Mouse (Mus musculus): Measurements from ENCODE around the gene Fv1. TPM values are rescaled to one million over a fixed set of nuclear protein-coding genes. Genes with fewer than 3 reads are reported as not detected.
"Not testable (repeated sequence)": the region's sequence is repeated elsewhere in the genome, so short reads cannot be mapped to it uniquely, and the experiment has no call there.

The Fv1 gene
- total RNA-seq, 1 experiment = 1.6 TPM

DNA sequence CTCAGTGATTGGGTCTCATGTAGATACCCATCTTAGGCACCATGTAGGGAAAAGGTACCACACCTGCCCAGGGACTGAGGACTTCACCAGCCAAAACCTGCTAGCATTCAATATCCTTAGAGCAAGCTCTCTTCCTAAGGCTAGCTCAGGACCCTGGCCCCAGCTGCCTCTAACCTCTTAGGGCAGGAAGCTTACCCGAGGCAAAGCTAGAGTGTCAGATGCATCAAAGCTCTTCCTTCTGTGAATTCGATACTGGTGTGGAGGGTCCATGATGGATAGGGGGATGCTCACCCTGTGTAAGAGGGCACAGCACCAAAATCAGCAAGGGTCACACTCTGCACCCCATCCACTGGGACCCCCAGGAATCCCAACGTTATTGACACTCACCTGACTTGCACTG is 6.7 kb upstream of the Fv1 start:
- in situ Hi-C loops (cut with MboI; ENCODE audit: low sequenced_read_pairs in 2 of 2, unreplicated experiment in 2 of 2) = no loop called here
- Histone ChIP-seq H3K36me3 (ENCODE audit: control insufficient read depth, insufficient read depth, low read length, poor library complexity, severe bottlenecking) (peaks cover 14% of the 10 kb centered on the region; the same call in 1 of the 2 replicates), H3K9ac (ENCODE audit: insufficient read depth, low read depth, low read length, poor library complexity, severe bottlenecking) (no peak overlapping the region), H3K4me1 (ENCODE audit: control insufficient read depth in 2 of 2, insufficient read depth in 2 of 2, low read length in 2 of 2, poor library complexity in 1 of 2) (no peaks in the 10 kb centered on the region), H3K27ac (ENCODE audit: insufficient read depth, low read depth, low read length, poor library complexity, severe bottlenecking) (no peak overlapping the region), H3K4me3 (ENCODE audit: insufficient read depth in 1 of 2, low read depth in 1 of 2, low read length in 2 of 2, poor library complexity in 1 of 2, severe bottlenecking in 1 of 2) (no peak overlapping the region), H3K9me3 (ENCODE audit: control insufficient read depth, insufficient read depth, low read depth, low read length) (no peaks in the 10 kb centered on the region)
- no peak for DNase-seq (ENCODE audit: low read depth, low spot score)
- TF ChIP-seq HCFC1 (IDR thresholded peaks at IDR 0.05; ENCODE audit: borderline replicate concordance, insufficient read depth, low read length) (no peak), CHD2 (IDR thresholded peaks at IDR 0.05; ENCODE audit: low read depth, low read length) (no peak), ZC3H11A (IDR thresholded peaks at IDR 0.05; ENCODE audit: borderline replicate concordance, low read depth, low read length) (no peak), MAFK (IDR thresholded peaks at IDR 0.05; ENCODE audit: insufficient read depth, low read depth, low read length) (no peak), ZNF384 (IDR thresholded peaks at IDR 0.05; ENCODE audit: low read depth, low read length) (no peak)

DNA sequence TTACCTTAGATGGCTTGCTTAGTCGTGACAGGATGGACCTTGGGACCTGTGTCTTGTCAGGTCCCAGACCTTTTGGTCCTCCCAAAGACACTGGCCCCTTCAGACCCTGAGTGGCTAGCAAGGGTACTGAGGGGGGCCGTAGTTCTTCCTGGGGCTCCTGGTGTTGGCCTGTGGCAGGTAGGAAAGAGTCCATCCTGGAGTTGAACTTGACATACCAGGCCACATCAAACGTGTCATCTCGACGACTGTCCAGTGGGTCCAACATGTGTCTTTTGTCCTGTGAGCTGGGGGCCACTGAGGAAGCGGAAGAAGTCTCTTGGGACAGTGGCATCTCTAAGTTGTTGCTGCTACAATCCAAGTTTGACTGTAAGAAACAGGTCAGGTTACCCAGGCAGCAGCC is 3.1 kb upstream of the Fv1 start:
- H3K9me3 ChIP-seq (ENCODE audit: control insufficient read depth, insufficient read depth, low read depth, low read length) = peaks cover 2% of the 10 kb centered on the region; the same call in 1 of the 2 replicates
- no peak overlapping the region for H3K27ac ChIP-seq (ENCODE audit: insufficient read depth, low read depth, low read length, poor library complexity, severe bottlenecking)
- no peaks in the 10 kb centered on the region for H3K4me1 ChIP-seq (ENCODE audit: control insufficient read depth in 2 of 2, insufficient read depth in 2 of 2, low read length in 2 of 2, poor library complexity in 1 of 2)
- TF ChIP-seq MAFK (IDR thresholded peaks at IDR 0.05; ENCODE audit: insufficient read depth, low read depth, low read length) (no peak), ZC3H11A (IDR thresholded peaks at IDR 0.05; ENCODE audit: borderline replicate concordance, low read depth, low read length) (no peak), ZNF384 (IDR thresholded peaks at IDR 0.05; ENCODE audit: low read depth, low read length) (no peak), CHD2 (IDR thresholded peaks at IDR 0.05; ENCODE audit: low read depth, low read length) (no peak), HCFC1 (IDR thresholded peaks at IDR 0.05; ENCODE audit: borderline replicate concordance, insufficient read depth, low read length) (no peak)
- no peak overlapping the region for H3K4me3 ChIP-seq (ENCODE audit: insufficient read depth in 1 of 2, low read depth in 1 of 2, low read length in 2 of 2, poor library complexity in 1 of 2, severe bottlenecking in 1 of 2)
- no peak for DNase-seq (ENCODE audit: low read depth, low spot score)
- no peak overlapping the region for H3K9ac ChIP-seq (ENCODE audit: insufficient read depth, low read depth, low read length, poor library complexity, severe bottlenecking)
- in situ Hi-C loops (cut with MboI; ENCODE audit: low sequenced_read_pairs in 2 of 2, unreplicated experiment in 2 of 2) = no loop called here
- peaks cover 14% of the 10 kb centered on the region; the same call in 1 of the 2 replicates for H3K36me3 ChIP-seq (ENCODE audit: control insufficient read depth, insufficient read depth, low read length, poor library complexity, severe bottlenecking)

DNA sequence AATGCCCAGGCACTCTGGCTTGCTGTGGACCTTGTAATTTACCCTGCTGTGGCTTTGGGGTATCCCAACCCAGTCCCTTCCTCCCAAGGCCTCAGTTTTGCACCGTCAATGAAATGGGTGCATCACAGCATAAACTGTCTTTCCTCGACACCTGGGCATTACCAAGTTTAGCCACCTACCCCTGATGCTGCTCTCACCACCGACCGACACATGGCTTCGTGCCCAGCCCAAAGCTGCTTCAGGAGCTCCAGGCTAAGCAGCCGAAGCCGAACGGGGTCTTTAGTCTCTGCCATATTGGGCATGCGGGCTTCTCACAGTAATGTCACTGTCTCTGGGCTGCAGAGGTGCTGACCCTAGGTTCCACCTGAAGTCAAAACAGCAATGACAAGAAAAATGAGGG is 2.7 kb upstream of the Fv1 start:
- Histone ChIP-seq H3K4me3 (ENCODE audit: insufficient read depth in 1 of 2, low read depth in 1 of 2, low read length in 2 of 2, poor library complexity in 1 of 2, severe bottlenecking in 1 of 2) (no peak overlapping the region), H3K4me1 (ENCODE audit: control insufficient read depth in 2 of 2, insufficient read depth in 2 of 2, low read length in 2 of 2, poor library complexity in 1 of 2) (no peaks in the 10 kb centered on the region), H3K27ac (ENCODE audit: insufficient read depth, low read depth, low read length, poor library complexity, severe bottlenecking) (no peak overlapping the region), H3K36me3 (ENCODE audit: control insufficient read depth, insufficient read depth, low read length, poor library complexity, severe bottlenecking) (peaks cover 14% of the 10 kb centered on the region; the same call in 1 of the 2 replicates), H3K9me3 (ENCODE audit: control insufficient read depth, insufficient read depth, low read depth, low read length) (peaks cover 2% of the 10 kb centered on the region; the same call in 1 of the 2 replicates), H3K9ac (ENCODE audit: insufficient read depth, low read depth, low read length, poor library complexity, severe bottlenecking) (no peak overlapping the region)
- no peak for TF ChIP-seq MAFK (IDR thresholded peaks at IDR 0.05; ENCODE audit: insufficient read depth, low read depth, low read length)
- TF ChIP-seq HCFC1 (IDR thresholded peaks at IDR 0.05; ENCODE audit: borderline replicate concordance, insufficient read depth, low read length) = no peak
- TF ChIP-seq CHD2 (IDR thresholded peaks at IDR 0.05; ENCODE audit: low read depth, low read length) = no peak
- no peak for TF ChIP-seq ZNF384 (IDR thresholded peaks at IDR 0.05; ENCODE audit: low read depth, low read length)
- TF ChIP-seq ZC3H11A (IDR thresholded peaks at IDR 0.05; ENCODE audit: borderline replicate concordance, low read depth, low read length) = no peak
- no peak for DNase-seq (ENCODE audit: low read depth, low spot score)
- in situ Hi-C loops (cut with MboI; ENCODE audit: low sequenced_read_pairs in 2 of 2, unreplicated experiment in 2 of 2) = no loop called here

DNA sequence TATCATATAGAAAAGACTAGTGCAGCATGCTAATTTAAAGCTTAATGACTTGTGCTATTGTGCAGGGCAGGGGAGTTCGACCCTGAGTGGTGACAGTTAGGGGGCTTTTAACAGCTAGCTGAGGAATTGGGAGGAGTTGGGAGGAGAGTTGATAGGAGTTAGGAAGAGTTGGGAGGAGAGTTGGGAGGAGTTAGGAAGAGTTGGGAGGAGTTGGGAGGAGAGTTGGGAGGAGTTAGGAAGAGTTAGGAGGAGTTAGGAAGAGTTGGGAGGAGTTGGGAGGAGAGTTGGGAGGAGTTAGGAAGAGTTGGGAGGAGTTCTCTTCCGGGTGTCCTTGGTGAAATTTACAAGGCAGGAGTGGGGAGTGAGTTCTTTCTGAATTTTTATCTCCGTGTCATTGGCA is 2.0 kb upstream of the Fv1 start:
- H3K4me3 ChIP-seq (ENCODE audit: insufficient read depth in 1 of 2, low read depth in 1 of 2, low read length in 2 of 2, poor library complexity in 1 of 2, severe bottlenecking in 1 of 2); H3K9ac ChIP-seq (ENCODE audit: insufficient read depth, low read depth, low read length, poor library complexity, severe bottlenecking); in situ Hi-C loops (cut with MboI; ENCODE audit: low sequenced_read_pairs in 2 of 2, unreplicated experiment in 2 of 2); H3K27ac ChIP-seq (ENCODE audit: insufficient read depth, low read depth, low read length, poor library complexity, severe bottlenecking); DNase-seq (ENCODE audit: low read depth, low spot score); H3K4me1 ChIP-seq (ENCODE audit: control insufficient read depth in 2 of 2, insufficient read depth in 2 of 2, low read length in 2 of 2, poor library complexity in 1 of 2); H3K9me3 ChIP-seq (ENCODE audit: control insufficient read depth, insufficient read depth, low read depth, low read length): not testable (repeated sequence)
- peaks cover 14% of the 10 kb centered on the region; the same call in 1 of the 2 replicates for H3K36me3 ChIP-seq (ENCODE audit: control insufficient read depth, insufficient read depth, low read length, poor library complexity, severe bottlenecking)
